Mouse (Mus musculus) cerebellum, adult 2 months (tissue): ENCODE results near the gene Phldb3. TPM values are rescaled to one million over a fixed set of nuclear protein-coding genes. Genes with fewer than 3 reads are reported as not detected.

ENCODE experiments used
- DNase-seq, 2 experiments: peaks; one replicate each; pipeline ENCODE4 v3.0.0; 2021
- H3K27ac ChIP-seq: fragments of 200-500 bp; 2 replicates; pipeline ENCODE4 v1.5.1; 2012; ENCODE audit warnings: low read length, control low read depth, inconsistent platforms; ENCODE audit not compliant: insufficient read depth
- H3K27me3 ChIP-seq: fragments of 200-500 bp; 2 replicates; pipeline ENCODE4 v1.6.1; 2012; ENCODE audit warnings: inconsistent platforms, mild to moderate bottlenecking, low read length, moderate library complexity; ENCODE audit not compliant: control insufficient read depth, insufficient read depth
- H3K4me1 ChIP-seq: fragments of 200-500 bp; 2 replicates; pipeline ENCODE4 v1.6.1; 2011; ENCODE audit warnings: low read length; ENCODE audit not compliant: control insufficient read depth, insufficient read depth
- H3K4me3 ChIP-seq: fragments of 200-500 bp; replicated peaks from 2 replicates; pipeline ENCODE3; 2011; ENCODE audit warnings: mild to moderate bottlenecking, low read depth, low read length, control low read depth; ENCODE audit not compliant: insufficient read depth
- CTCF ChIP-seq: fragments of 200-500 bp; IDR thresholded peaks from 2 replicates; pipeline ENCODE4 v1.5.1; 2011; ENCODE audit warnings: low read depth, mild to moderate bottlenecking, control low read depth, low read length, moderate library complexity, borderline replicate concordance; ENCODE audit not compliant: insufficient read depth
- POLR2A ChIP-seq: fragments of 200-500 bp; IDR thresholded peaks from 2 replicates; pipeline ENCODE4 v1.6.1; 2011; ENCODE audit warnings: low read length, control low read depth, borderline replicate concordance; ENCODE audit not compliant: insufficient read depth
- WGBS: fragments of 180-500 bp; shearing (Covaris S2); methylation state at CpG from one replicate; pipeline ENCODE4 v1.1.7; 2018; 5-methylcytosine and 5-hydroxymethylcytosine counted together
- polyA plus RNA-seq: library from polyadenylated mRNA; depleted of rRNA; stranded (reverse); fragments of >200 nt; gene quantifications from 2 replicates; pipeline ENCODE4 v1.2.3, GENCODE M21; 2012

Phldb3 gene
- polyA plus RNA-seq, 1 experiment = 0.18 TPM

DNA sequence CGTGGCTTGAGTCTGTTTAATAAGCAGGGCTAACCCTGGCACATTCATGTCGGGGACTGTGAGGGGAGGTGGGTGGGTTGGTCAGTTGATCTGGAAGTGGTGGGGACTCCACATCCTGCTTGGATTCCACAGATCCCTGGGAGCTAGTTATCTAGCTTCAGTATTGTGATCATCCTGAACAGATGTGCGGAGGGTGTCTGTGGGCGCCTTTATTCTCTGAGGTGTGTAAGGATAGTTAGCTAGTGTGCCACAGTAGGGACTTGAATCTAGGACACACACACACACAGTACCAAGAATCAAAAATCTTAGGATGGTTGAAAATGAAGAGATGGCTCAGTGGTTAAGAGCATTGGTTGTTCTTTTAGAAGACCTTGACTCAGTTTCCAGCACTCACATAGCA, 42.1 kb upstream of the Phldb3 start:
- H3K27me3 ChIP-seq = no peaks in the 10 kb centered on the region
- DNase-seq = no peak
- no peak overlapping the region for H3K27ac ChIP-seq
- H3K4me3 ChIP-seq = no peak overlapping the region
- H3K4me1 ChIP-seq = no peaks in the 10 kb centered on the region
- WGBS = 85% methylated on average over 4 of the region's 4 CpGs
- no peak for TF ChIP-seq CTCF
- TF ChIP-seq POLR2A = no peak

- Histone ChIP-seq H3K27me3 (no peaks in the 10 kb centered on the region), H3K27ac (no peak overlapping the region), H3K4me1 (no peaks in the 10 kb centered on the region), H3K4me3 (no peak overlapping the region)
- DNase-seq = no peak
- TF ChIP-seq POLR2A (no peak), CTCF (no peak)
- WGBS = 80% methylated on average over 4 of the region's 4 CpGs
Observed at GRCm38 (mm10) chr7:24571071-24571470, 39.5 kb upstream of the Phldb3 start.

DNA sequence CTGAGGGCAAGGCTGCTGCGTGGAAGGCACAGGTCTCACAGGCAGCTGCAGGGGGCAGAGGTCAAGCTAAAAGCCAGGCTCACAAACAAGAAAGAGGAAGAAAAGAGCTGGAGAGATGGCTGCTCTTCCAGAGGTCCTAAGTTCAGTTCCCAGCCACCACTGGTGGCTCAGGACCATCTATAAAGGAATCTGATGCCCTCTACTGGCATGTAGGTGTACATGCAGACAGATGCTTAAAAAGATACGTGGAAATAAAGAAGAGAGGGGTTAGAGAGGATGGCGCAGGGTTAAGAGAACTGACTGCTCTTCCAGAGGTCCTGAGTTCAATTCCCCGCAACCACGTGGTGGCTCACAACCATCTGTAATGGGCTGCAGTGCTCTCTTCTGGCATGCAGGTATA, 38.1 kb upstream of the Phldb3 start:
- no peak for TF ChIP-seq POLR2A
- TF ChIP-seq CTCF = no peak
- WGBS = 59% methylated on average over 5 of the region's 5 CpGs
- Histone ChIP-seq H3K27ac (no peak overlapping the region), H3K27me3 (no peaks in the 10 kb centered on the region), H3K4me3 (no peak overlapping the region), H3K4me1 (no peaks in the 10 kb centered on the region)
- no peak for DNase-seq

GRCm38 (mm10) chr7:24574224-24574796, 36.3 kb upstream of the Phldb3 start:
- no peak overlapping the region for H3K27ac ChIP-seq
- WGBS = 42% methylated on average over 12 of the region's 12 CpGs
- H3K4me3 ChIP-seq = no peak overlapping the region
- DNase-seq = no peak
- TF ChIP-seq POLR2A = no peak
- no peak for TF ChIP-seq CTCF
- H3K4me1 ChIP-seq = no peaks in the 10 kb centered on the region
- no peaks in the 10 kb centered on the region for H3K27me3 ChIP-seq

- H3K27ac ChIP-seq = no peak overlapping the region
- no peak overlapping the region for H3K4me3 ChIP-seq
- 76% methylated on average over 10 of the region's 10 CpGs for WGBS
- DNase-seq = no peak
- H3K27me3 ChIP-seq = no peaks in the 10 kb centered on the region
- TF ChIP-seq CTCF (no peak), POLR2A (no peak)
- no peaks in the 10 kb centered on the region for H3K4me1 ChIP-seq
Observed at GRCm38 (mm10) chr7:24577811-24578210, 32.8 kb upstream of the Phldb3 start.

- Histone ChIP-seq H3K27ac (no peak overlapping the region), H3K27me3 (no peaks in the 10 kb centered on the region), H3K4me1 (no peaks in the 10 kb centered on the region), H3K4me3 (no peak overlapping the region)
- WGBS = 53% methylated on average over 6 of the region's 6 CpGs
- no peak for DNase-seq
- no peak for TF ChIP-seq POLR2A
- TF ChIP-seq CTCF = no peak
Observed at GRCm38 (mm10) chr7:24584876-24585275, 25.7 kb upstream of the Phldb3 start.

DNA sequence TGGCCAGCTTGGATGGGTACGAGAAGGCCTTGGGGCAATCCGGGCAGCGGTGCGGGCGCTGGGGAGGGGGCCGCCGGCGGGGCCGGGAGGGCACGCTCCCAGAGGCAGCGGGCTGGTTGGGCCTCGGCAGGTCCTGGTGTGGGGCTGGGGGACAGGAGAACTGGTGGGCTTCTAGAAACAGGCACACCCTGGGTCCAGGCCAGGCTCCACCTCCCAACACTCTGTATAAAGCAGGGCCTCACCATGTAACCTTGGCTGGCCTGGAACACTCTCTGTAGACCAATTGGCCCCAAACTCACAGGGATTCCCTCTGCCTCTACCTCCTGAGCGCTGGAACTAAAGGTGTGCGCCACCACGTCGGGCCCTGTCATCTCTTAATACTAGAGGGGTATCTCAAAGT, 24.6 kb upstream of the Phldb3 start:
- Histone ChIP-seq H3K27ac (no peak overlapping the region), H3K4me1 (no peaks in the 10 kb centered on the region), H3K4me3 (no peak overlapping the region), H3K27me3 (no peaks in the 10 kb centered on the region)
- TF ChIP-seq CTCF (no peak), POLR2A (no peak)
- no peak for DNase-seq
- whole genome bisulfite sequencing = 38% methylated on average over 16 of the region's 16 CpGs

GRCm38 (mm10) chr7:24586828-24587227, 23.7 kb upstream of the Phldb3 start:
- no peak overlapping the region for H3K27ac ChIP-seq
- no peak for TF ChIP-seq POLR2A
- no peak for TF ChIP-seq CTCF

More at GRCm38 (mm10) chr7:24586828-24587227, 23.7 kb upstream of the Phldb3 start:
- Histone ChIP-seq H3K4me3 (peak overlapping the region; percentile 11), H3K4me1 (no peaks in the 10 kb centered on the region), H3K27me3 (no peaks in the 10 kb centered on the region)
- DNase-seq = no peak
- 14% methylated on average over 8 of the region's 8 CpGs for WGBS
